Mouse (Mus musculus) brain, embryonic 14.5 days (tissue): ENCODE data around the gene Ltb4r1.

Experiments
- CTCF ChIP-seq: fragments of 200-500 bp; IDR thresholded peaks from 2 replicates; pipeline ENCODE4 v1.5.1; 2012; ENCODE audit warnings: inconsistent platforms, mild to moderate bottlenecking, moderate library complexity, borderline replicate concordance; ENCODE audit not compliant: insufficient read depth, insufficient read length; ENCODE audit errors: extremely low read depth
- POLR2A ChIP-seq: fragments of 200-500 bp; IDR thresholded peaks from 2 replicates; pipeline ENCODE4 v1.6.1; 2012; ENCODE audit warnings: mild to moderate bottlenecking, inconsistent platforms, borderline replicate concordance; ENCODE audit not compliant: poor library complexity, insufficient read depth, insufficient read length, severe bottlenecking; ENCODE audit errors: extremely low read depth

DNA sequence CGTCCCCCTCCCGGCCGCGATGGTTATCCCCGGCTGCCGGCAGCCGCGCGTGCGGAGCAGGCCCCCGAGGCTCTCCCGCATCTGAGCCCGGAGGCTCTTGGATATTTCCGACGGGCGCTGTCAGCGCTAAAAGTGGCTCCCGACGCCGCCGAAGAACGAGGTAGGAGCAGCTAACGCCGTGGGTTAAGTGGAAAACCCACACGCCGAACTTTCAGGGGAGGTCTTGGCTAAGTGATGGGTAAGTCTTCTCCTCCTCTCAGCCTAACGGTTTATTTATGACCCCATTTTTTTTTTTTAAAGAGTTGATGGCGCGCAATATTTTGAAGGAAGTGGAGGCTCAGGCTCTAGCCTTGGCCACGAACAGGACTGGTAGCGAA is 19.9 kb upstream of the Ltb4r1 start:
- TF ChIP-seq CTCF (no peak), POLR2A (no peak)
